Mouse (Mus musculus): ENCODE measurements around the gene Usp43.

DNA sequence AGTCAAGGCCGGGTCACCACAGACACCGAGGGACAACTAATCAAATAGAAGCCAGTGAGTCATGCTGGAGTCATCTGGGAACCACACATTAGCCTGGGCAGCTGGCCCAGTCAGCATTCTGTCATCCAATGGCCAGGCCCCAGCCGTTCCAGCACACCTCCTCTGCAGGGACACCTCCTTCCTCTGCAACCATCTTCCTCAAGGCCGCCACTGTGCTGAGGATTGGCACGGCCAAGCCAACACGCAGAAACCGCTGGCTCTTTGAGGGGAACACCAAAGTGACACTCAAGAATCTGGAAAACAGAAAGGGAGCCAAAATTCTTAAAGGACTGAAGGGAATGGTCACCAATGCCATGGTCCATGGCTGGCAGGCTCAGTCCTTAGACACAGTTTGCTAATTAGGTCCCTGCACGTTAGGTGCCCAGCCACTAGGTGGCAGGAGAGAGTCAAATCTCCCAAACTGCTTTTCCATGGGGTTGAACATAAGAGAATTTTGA lies 24.8 kb downstream of the Usp43 start:
- TF ChIP-seq ZC3H11A (IDR thresholded peaks at IDR 0.05; ENCODE audit: borderline replicate concordance, low read depth, low read length) (no peak), CHD2 (IDR thresholded peaks at IDR 0.05; ENCODE audit: low read depth, low read length) (no peak), MAFK (IDR thresholded peaks at IDR 0.05; ENCODE audit: insufficient read depth, low read depth, low read length) (no peak), HCFC1 (IDR thresholded peaks at IDR 0.05; ENCODE audit: borderline replicate concordance, insufficient read depth, low read length) (no peak)

Data from ES-E14 (cell line).